Mouse (Mus musculus): ENCODE results near the gene Arl3. TPM values are rescaled to one million over a fixed set of nuclear protein-coding genes. Genes with fewer than 3 reads are reported as not detected.
"Not testable (repeated sequence)": the region's sequence is repeated elsewhere in the genome, so short reads cannot be mapped to it uniquely, and the experiment has no call there.

Arl3 gene
- total RNA-seq, 2 experiments from 2014 or later = 47.2 to 54.9 TPM

DNA sequence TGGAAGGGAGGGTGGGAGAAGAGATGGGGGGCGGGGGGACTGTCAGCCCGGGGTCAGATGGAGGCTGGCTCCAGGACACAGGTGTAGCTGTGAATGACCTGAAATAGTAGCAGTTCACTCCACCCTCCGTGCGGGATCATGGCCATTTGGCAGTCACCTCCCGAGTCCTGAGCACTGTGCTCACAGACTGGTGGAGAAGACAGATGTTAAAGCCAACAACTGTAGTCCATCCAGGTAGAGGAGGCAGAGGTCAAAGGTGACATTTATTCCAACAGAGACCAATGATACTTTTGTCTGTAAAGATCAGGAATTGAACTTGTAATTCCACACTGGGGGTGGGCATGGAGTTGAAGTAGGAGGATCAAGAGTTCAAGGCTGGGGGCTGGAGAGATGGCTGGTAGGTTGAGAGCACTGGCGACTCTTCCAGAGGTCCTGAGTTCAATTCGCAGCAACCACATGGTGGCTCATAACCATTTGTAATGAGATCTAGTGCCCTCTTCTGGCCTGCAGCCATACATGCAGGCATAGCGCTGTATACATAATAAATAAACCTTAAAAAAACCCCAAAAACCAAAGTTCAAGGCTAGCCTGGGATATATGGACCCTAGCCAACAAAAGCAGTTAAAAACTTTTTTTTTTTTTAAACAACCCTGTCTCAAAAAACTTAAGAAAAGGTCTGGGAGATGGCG lies 19.9 kb upstream of the Arl3 start:
- no peak for DNase-seq (ENCODE audit: low spot score in 2 of 2)

GRCm38 (mm10) chr19:46591575-46591974 lies 18.6 kb upstream of the Arl3 start:
- DNase-seq (ENCODE audit: low spot score in 2 of 2) = no peak

- DNase-seq (ENCODE audit: low spot score in 2 of 2) = peak; percentile 84
Measured at GRCm38 (mm10) chr19:46587823-46588508, 15.0 kb upstream of the Arl3 start.

GRCm38 (mm10) chr19:46575196-46575595 lies 2.2 kb upstream of the Arl3 start:
- no peak for DNase-seq (ENCODE audit: low spot score in 2 of 2)

GRCm38 (mm10) chr19:46573990-46574389 lies 992 bp upstream of the Arl3 start:
- no peak for DNase-seq (ENCODE audit: low spot score in 2 of 2)

GRCm38 (mm10) chr19:46572548-46572947 lies 450 bp downstream of the Arl3 start:
- DNase-seq (ENCODE audit: low spot score in 2 of 2) = no peak

GRCm38 (mm10) chr19:46571878-46572244 lies 1.1 kb downstream of the Arl3 start:
- no peak for DNase-seq (ENCODE audit: low spot score in 2 of 2)

- not testable (repeated sequence) for DNase-seq (ENCODE audit: low spot score in 2 of 2)
Measured at GRCm38 (mm10) chr19:46571211-46571877, 1.7 kb downstream of the Arl3 start.

DNA sequence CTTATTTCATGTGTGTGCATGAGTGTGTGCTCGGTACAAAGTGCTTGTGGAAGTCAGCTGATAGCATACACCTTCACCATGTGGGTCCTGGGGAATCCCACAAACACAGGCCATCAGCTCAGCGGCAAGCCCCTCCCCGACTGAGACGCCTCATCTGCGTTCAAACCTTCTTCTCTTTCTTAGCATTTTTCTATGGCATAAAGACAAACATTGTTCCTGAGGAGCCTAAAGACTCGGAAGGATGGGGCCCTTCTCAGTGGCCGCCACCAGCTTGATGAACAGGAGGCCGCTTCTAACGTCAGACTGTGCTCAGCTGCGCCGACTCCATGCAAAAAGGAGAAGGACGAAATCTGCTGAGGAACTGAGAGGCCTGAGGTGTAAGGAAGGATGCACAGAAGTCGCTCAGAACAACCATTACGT lies 8.9 kb downstream of the Arl3 start:
- no peak for DNase-seq (ENCODE audit: low spot score in 2 of 2)

- no peak for DNase-seq (ENCODE audit: low spot score in 2 of 2)
Measured at GRCm38 (mm10) chr19:46563603-46564002, 9.4 kb downstream of the Arl3 start.

DNA sequence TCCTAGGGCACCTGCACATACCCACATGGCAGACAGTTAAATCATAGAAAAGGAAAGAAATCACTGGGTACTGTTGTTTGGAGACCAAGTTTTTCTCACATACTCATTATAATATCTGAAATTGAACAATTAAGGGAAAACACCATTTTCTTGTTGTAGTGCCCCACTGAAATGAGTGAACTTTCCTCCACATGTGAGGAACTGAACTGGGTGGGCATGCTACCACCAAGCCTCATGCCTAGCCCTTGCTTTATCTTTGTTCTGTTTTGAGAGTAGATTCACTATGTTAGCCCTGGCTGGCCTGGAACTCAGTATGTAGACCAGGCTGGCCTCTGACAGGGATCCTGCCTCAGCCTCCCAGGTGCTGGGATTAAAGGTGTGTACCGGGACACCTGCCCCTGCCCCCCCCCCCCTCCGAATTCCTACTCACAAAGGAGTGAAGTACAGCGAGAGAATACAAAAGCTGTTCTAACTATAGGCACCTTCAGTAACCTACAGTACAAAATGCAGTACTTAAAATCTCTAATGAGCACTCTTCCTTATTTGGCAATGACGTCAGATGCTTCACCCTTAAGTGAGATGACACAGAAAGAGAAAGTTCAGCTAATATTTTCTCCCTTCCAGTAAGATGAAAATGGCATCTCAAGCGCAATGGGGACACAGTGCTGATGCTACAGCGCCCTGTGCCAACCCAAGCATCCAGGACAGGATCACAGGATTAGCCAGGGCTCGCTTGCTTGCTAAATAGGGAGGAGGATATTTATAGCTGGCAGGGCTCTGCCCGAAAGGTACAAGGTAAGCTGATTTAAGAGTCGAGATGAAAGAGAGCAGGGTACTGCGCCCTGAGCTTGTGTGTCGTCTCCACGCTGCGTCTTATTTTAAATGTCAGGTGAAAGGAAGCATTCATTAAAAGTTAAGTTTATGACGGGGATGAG lies 10.2 kb downstream of the Arl3 start:
- no peak for DNase-seq (ENCODE audit: low spot score in 2 of 2)

DNA sequence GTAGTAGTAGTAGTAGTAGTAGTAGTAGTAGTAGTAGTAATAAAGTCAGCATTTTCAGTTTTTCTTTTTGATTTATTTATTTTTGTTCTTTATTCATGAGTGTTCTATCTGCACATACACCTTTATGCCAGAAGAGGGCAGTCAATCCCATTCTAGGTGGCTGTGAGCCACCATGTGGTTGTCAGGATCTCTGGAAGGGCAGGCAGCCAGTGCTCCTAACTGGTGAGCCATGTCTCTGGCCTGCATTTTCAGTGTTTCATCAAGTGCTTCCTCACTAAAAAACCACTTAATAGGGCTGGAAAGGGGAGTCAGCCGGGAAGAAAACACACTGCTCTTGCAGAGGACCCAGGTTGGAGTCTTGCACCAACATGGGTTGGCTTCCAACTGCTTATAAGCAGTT lies 10.9 kb downstream of the Arl3 start:
- DNase-seq (ENCODE audit: low spot score in 2 of 2) = peak in 1 of 2 experiments; percentile 16

DNA sequence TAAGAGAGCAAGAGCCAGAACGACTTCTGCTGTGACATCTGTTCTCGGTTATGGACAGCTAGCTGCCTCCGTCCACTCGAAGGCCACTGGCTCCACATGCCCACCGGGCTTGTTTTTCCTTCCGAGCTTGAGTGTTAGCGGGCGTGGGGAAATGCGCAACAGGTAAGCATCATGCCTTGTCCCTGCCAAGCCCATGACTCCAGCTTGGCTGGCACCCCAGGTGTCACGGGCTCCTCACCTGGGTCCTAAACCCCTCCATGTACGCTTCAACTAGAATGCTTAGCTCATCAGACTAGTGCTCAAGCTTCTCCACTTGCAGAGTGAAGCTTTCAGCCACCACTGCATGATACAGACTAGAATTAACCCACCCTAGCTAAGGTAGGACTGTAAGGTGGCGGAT lies 14.4 kb downstream of the Arl3 start:
- DNase-seq (ENCODE audit: low spot score in 2 of 2) = no peak

DNA sequence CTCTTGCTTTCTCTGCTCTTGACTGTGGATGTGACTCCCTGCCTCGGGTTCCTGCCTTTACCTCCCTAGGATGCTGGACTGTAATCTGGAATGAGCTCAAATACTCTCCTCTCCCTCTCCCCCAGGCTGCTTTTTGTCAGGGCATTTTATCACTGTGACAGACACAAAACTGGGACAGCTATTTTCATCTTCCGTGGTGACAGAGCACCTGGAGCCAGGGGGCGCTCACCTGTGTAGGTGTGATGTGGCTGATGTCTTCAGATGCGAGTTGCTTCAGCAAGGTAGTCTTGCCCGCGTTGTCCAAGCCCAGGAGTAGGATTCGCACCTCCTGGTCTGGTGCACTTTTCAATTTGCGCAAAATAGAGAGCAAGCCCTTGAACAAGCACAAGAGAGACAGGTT lies 15.0 kb downstream of the Arl3 start:
- no peak for DNase-seq (ENCODE audit: low spot score in 2 of 2)

GRCm38 (mm10) chr19:46553541-46553955 lies 19.4 kb downstream of the Arl3 start:
- DNase-seq (ENCODE audit: low spot score in 2 of 2) = no peak

GRCm38 (mm10) chr19:46552496-46552895 lies 20.5 kb downstream of the Arl3 start:
- no peak for DNase-seq (ENCODE audit: low spot score in 2 of 2)

DNA sequence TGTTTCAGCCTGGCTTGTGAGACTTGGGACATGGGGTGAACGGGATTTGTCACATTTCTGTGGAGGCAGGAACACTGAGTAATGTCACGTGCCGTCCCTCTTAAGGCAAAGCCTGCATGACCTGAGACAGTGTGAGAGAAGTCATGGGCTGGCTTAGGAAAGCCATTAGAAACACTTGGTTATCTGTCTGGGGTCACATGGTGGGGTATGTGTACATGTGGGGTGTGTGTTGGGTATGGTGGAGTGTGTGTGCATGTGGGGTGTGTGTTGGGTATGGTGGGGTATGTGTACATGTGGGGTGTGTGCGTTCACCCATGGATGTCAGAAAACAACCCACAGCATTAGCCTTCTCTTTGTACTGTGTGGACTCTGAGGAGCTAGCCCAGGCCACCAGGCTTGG lies 22.6 kb downstream of the Arl3 start:
- DNase-seq (ENCODE audit: low spot score in 2 of 2) = no peak

DNA sequence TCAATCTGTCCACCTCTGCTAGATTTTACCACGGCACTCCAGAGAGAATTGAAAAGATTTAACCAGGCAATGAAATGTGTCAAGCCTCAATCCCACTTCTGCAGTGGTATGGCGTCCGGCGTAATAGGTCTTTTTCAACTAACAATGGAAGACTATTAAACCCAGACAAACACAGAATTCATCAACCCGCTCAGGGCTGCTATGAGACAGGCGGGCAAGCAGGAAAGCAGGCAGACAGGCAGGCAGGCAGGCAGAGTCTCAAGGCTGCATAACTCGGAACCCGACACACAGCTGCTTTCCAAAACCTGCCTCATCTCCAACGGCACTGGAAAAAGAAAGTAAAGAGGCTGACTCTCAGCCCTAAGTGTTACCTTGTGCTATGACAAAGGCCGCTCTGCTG lies 24.9 kb downstream of the Arl3 start:
- no peak for DNase-seq (ENCODE audit: low spot score in 2 of 2)

- DNase-seq (ENCODE audit: low spot score in 2 of 2) = no peak
Measured at GRCm38 (mm10) chr19:46547565-46547964, 25.4 kb downstream of the Arl3 start.

GRCm38 (mm10) chr19:46542750-46543149 lies 30.2 kb downstream of the Arl3 start:
- DNase-seq (ENCODE audit: low spot score in 2 of 2) = no peak

DNA sequence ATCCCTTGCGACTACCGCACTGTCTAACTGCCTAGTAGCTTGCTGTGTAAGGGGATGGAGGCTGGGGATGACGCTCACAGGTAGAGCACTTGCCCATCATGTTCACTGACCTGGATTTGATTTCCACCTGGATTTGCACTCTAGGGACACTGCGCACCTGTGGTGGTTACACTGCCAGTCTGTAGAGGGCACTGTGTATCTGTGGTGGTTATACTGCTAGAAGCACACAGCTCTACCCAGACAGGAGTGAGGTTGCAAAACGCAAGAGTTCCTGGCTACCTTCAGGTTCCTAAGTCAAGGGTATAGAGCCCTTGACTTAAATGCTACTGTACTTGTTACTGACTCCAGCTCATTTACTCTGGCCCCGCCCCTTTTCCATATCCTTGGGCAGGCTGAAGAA lies 34.8 kb downstream of the Arl3 start:
- DNase-seq (ENCODE audit: low spot score in 2 of 2) = no peak

All from adrenal gland, postnatal 4 days (tissue).